Mouse (Mus musculus): ENCODE measurements at regions not wholly inside any gene's neighbourhood (a gene's known extent, or its start where the extent isn't known, plus 50 kb on each side); places are given as distances from the start of the nearest gene placed in this dataset.

GRCm38 (mm10) chr15:74455921-74456674 is 180.1 kb downstream of the Mroh4 start:
- H3K36me3 ChIP-seq (ENCODE audit: control insufficient read depth, insufficient read depth, low read length, poor library complexity, severe bottlenecking), result no peaks in the 10 kb centered on the region
- DNase-seq (ENCODE audit: low read depth, low spot score), result no peak
- H3K4me3 ChIP-seq (ENCODE audit: insufficient read depth in 1 of 2, low read depth in 1 of 2, low read length in 2 of 2, poor library complexity in 1 of 2, severe bottlenecking in 1 of 2), result no peak overlapping the region
- H3K9ac ChIP-seq (ENCODE audit: insufficient read depth, low read depth, low read length, poor library complexity, severe bottlenecking), result no peak overlapping the region
- H3K9me3 ChIP-seq (ENCODE audit: control insufficient read depth, insufficient read depth, low read depth, low read length), result no peaks in the 10 kb centered on the region
- no peaks in the 10 kb centered on the region for H3K4me1 ChIP-seq (ENCODE audit: control insufficient read depth in 2 of 2, insufficient read depth in 2 of 2, low read length in 2 of 2, poor library complexity in 1 of 2)
- in situ Hi-C loops (cut with MboI; ENCODE audit: low sequenced_read_pairs in 2 of 2, unreplicated experiment in 2 of 2), result no loop called here
- H3K27ac ChIP-seq (ENCODE audit: insufficient read depth, low read depth, low read length, poor library complexity, severe bottlenecking), result no peak overlapping the region
- no peak for TF ChIP-seq CHD2 (IDR thresholded peaks at IDR 0.05; ENCODE audit: low read depth, low read length)
- no peak for TF ChIP-seq MAFK (IDR thresholded peaks at IDR 0.05; ENCODE audit: insufficient read depth, low read depth, low read length)
- TF ChIP-seq HCFC1 (IDR thresholded peaks at IDR 0.05; ENCODE audit: borderline replicate concordance, insufficient read depth, low read length), result no peak
- TF ChIP-seq ZNF384 (IDR thresholded peaks at IDR 0.05; ENCODE audit: low read depth, low read length), result no peak
- no peak for TF ChIP-seq ZC3H11A (IDR thresholded peaks at IDR 0.05; ENCODE audit: borderline replicate concordance, low read depth, low read length)

GRCm38 (mm10) chr15:74454543-74454942 is 181.6 kb downstream of the Mroh4 start:
- Histone ChIP-seq H3K27ac (ENCODE audit: insufficient read depth, low read depth, low read length, poor library complexity, severe bottlenecking) (no peak overlapping the region), H3K4me1 (ENCODE audit: control insufficient read depth in 2 of 2, insufficient read depth in 2 of 2, low read length in 2 of 2, poor library complexity in 1 of 2) (no peaks in the 10 kb centered on the region), H3K9ac (ENCODE audit: insufficient read depth, low read depth, low read length, poor library complexity, severe bottlenecking) (no peak overlapping the region), H3K9me3 (ENCODE audit: control insufficient read depth, insufficient read depth, low read depth, low read length) (no peaks in the 10 kb centered on the region), H3K36me3 (ENCODE audit: control insufficient read depth, insufficient read depth, low read length, poor library complexity, severe bottlenecking) (no peaks in the 10 kb centered on the region), H3K4me3 (ENCODE audit: insufficient read depth in 1 of 2, low read depth in 1 of 2, low read length in 2 of 2, poor library complexity in 1 of 2, severe bottlenecking in 1 of 2) (no peak overlapping the region)
- in situ Hi-C loops (cut with MboI; ENCODE audit: low sequenced_read_pairs in 2 of 2, unreplicated experiment in 2 of 2), result no loop called here
- TF ChIP-seq MAFK (IDR thresholded peaks at IDR 0.05; ENCODE audit: insufficient read depth, low read depth, low read length) (no peak), HCFC1 (IDR thresholded peaks at IDR 0.05; ENCODE audit: borderline replicate concordance, insufficient read depth, low read length) (no peak), CHD2 (IDR thresholded peaks at IDR 0.05; ENCODE audit: low read depth, low read length) (no peak), ZNF384 (IDR thresholded peaks at IDR 0.05; ENCODE audit: low read depth, low read length) (no peak), ZC3H11A (IDR thresholded peaks at IDR 0.05; ENCODE audit: borderline replicate concordance, low read depth, low read length) (no peak)
- no peak for DNase-seq (ENCODE audit: low read depth, low spot score)

GRCm38 (mm10) chr15:74453810-74454209 is 182.3 kb downstream of the Mroh4 start:
- Histone ChIP-seq H3K36me3 (ENCODE audit: control insufficient read depth, insufficient read depth, low read length, poor library complexity, severe bottlenecking) (no peaks in the 10 kb centered on the region), H3K4me1 (ENCODE audit: control insufficient read depth in 2 of 2, insufficient read depth in 2 of 2, low read length in 2 of 2, poor library complexity in 1 of 2) (no peaks in the 10 kb centered on the region), H3K9me3 (ENCODE audit: control insufficient read depth, insufficient read depth, low read depth, low read length) (no peaks in the 10 kb centered on the region), H3K9ac (ENCODE audit: insufficient read depth, low read depth, low read length, poor library complexity, severe bottlenecking) (no peak overlapping the region), H3K4me3 (ENCODE audit: insufficient read depth in 1 of 2, low read depth in 1 of 2, low read length in 2 of 2, poor library complexity in 1 of 2, severe bottlenecking in 1 of 2) (no peak overlapping the region), H3K27ac (ENCODE audit: insufficient read depth, low read depth, low read length, poor library complexity, severe bottlenecking) (no peak overlapping the region)
- TF ChIP-seq ZNF384 (IDR thresholded peaks at IDR 0.05; ENCODE audit: low read depth, low read length) (no peak), ZC3H11A (IDR thresholded peaks at IDR 0.05; ENCODE audit: borderline replicate concordance, low read depth, low read length) (no peak), MAFK (IDR thresholded peaks at IDR 0.05; ENCODE audit: insufficient read depth, low read depth, low read length) (no peak)
- no peak for DNase-seq (ENCODE audit: low read depth, low spot score)
- in situ Hi-C loops (cut with MboI; ENCODE audit: low sequenced_read_pairs in 2 of 2, unreplicated experiment in 2 of 2), result no loop called here

GRCm38 (mm10) chr15:74452426-74452825 is 183.7 kb downstream of the Mroh4 start:
- Histone ChIP-seq H3K4me3 (ENCODE audit: insufficient read depth in 1 of 2, low read depth in 1 of 2, low read length in 2 of 2, poor library complexity in 1 of 2, severe bottlenecking in 1 of 2) (no peak overlapping the region), H3K9me3 (ENCODE audit: control insufficient read depth, insufficient read depth, low read depth, low read length) (no peaks in the 10 kb centered on the region), H3K27ac (ENCODE audit: insufficient read depth, low read depth, low read length, poor library complexity, severe bottlenecking) (no peak overlapping the region), H3K4me1 (ENCODE audit: control insufficient read depth in 2 of 2, insufficient read depth in 2 of 2, low read length in 2 of 2, poor library complexity in 1 of 2) (no peaks in the 10 kb centered on the region), H3K36me3 (ENCODE audit: control insufficient read depth, insufficient read depth, low read length, poor library complexity, severe bottlenecking) (no peaks in the 10 kb centered on the region), H3K9ac (ENCODE audit: insufficient read depth, low read depth, low read length, poor library complexity, severe bottlenecking) (no peak overlapping the region)
- TF ChIP-seq ZC3H11A (IDR thresholded peaks at IDR 0.05; ENCODE audit: borderline replicate concordance, low read depth, low read length), result no peak
- TF ChIP-seq ZNF384 (IDR thresholded peaks at IDR 0.05; ENCODE audit: low read depth, low read length), result no peak
- TF ChIP-seq MAFK (IDR thresholded peaks at IDR 0.05; ENCODE audit: insufficient read depth, low read depth, low read length), result no peak
- TF ChIP-seq CHD2 (IDR thresholded peaks at IDR 0.05; ENCODE audit: low read depth, low read length), result no peak
- TF ChIP-seq HCFC1 (IDR thresholded peaks at IDR 0.05; ENCODE audit: borderline replicate concordance, insufficient read depth, low read length), result no peak
- DNase-seq (ENCODE audit: low read depth, low spot score), result no peak
- in situ Hi-C loops (cut with MboI; ENCODE audit: low sequenced_read_pairs in 2 of 2, unreplicated experiment in 2 of 2), result no loop called here

Measured in ES-E14 (cell line).